Mouse (Mus musculus) heart, embryonic 16.5 days (tissue): ENCODE results near the gene Slirp. TPM values are rescaled to one million over a fixed set of nuclear protein-coding genes. Genes with fewer than 3 reads are reported as not detected.

Source experiments
- ATAC-seq: fragments of 200-750 bp; cut with Nextera tagmentation; replicated peaks from 2 replicates; pipeline ENCODE4 v1.8.0; 2017; ENCODE audit warnings: moderate number of reproducible peaks; ENCODE audit not compliant: insufficient read depth, low FRiP score; ENCODE audit errors: extremely low read depth
- H3K27ac ChIP-seq: fragments of 300-500 bp; sonication (generic); 2 replicates; pipeline ENCODE4 v1.5.1; 2014; ENCODE audit warnings: mild to moderate bottlenecking, low read length, control low read depth, moderate library complexity
- H3K27me3 ChIP-seq: fragments of 300-500 bp; sonication (generic); 2 replicates; pipeline ENCODE4 v1.6.1; 2014; ENCODE audit warnings: low read length, mixed read lengths; ENCODE audit not compliant: control insufficient read depth, insufficient read depth
- H3K36me3 ChIP-seq: fragments of 300-500 bp; sonication (generic); 2 replicates; pipeline ENCODE4 v1.6.1; 2014; ENCODE audit not compliant: control insufficient read depth, insufficient read depth
- H3K4me1 ChIP-seq: fragments of 300-500 bp; sonication (generic); 2 replicates; pipeline ENCODE4 v1.6.1; 2014; ENCODE audit warnings: low read length, mixed read lengths; ENCODE audit not compliant: control insufficient read depth, insufficient read depth
- H3K4me2 ChIP-seq: fragments of 300-500 bp; sonication (generic); 2 replicates; pipeline ENCODE4 v1.6.1; 2014; ENCODE audit warnings: low read depth, mild to moderate bottlenecking, control low read depth, low read length
- H3K4me3 ChIP-seq: fragments of 300-500 bp; sonication (generic); 2 replicates; pipeline ENCODE4 v1.5.1; 2014; ENCODE audit warnings: mild to moderate bottlenecking, control low read depth, low read length
- H3K9ac ChIP-seq: fragments of 300-500 bp; sonication (generic); 2 replicates; pipeline ENCODE4 v1.6.1; 2014; ENCODE audit warnings: low read length, control low read depth
- H3K9me3 ChIP-seq: fragments of 300-500 bp; sonication (generic); replicated peaks from 2 replicates; pipeline ENCODE4 v1.6.1; 2016; ENCODE audit warnings: low read length; ENCODE audit not compliant: control insufficient read depth
- WGBS: fragments of 180-500 bp; shearing (Covaris S2); extraction: QIAGEN DNeasy Blood & Tissue Kit; methylation state at CpG from one replicate; pipeline ENCODE4 v1.1.7; 2014; 5-methylcytosine and 5-hydroxymethylcytosine counted together
- polyA plus RNA-seq: library from polyadenylated mRNA; unstranded; fragments of >200 nt; fragmentation: Nextera tagmentation; extraction: Ambion mirVana; gene quantifications from 2 replicates; pipeline ENCODE4 v1.2.1, GENCODE M21; 2015

Gene Slirp
- polyA plus RNA-seq, 1 experiment from 2014 or later, result 223 TPM

DNA sequence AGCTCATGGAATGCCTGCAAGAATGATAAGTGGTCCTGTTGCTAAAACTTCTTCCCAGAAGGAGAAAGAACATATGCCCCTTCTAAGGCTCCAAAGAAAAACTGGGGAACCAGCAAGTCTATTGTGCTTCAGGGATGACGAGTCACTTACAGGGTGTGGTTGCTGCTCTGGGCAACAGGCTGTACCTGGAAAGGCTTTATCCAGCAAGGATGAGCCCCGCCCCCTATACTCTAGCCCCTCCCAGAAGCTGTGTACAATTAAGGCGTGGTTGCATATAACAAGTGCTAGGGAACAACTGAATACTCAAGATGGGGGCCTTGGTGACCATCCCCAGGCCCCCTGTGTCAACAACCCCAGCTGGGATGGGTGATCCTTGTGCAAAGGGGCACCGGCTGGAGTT, 34.6 kb upstream of the Slirp start:
- no peak for ATAC-seq
- Histone ChIP-seq H3K9ac (no peak overlapping the region), H3K36me3 (no peaks in the 10 kb centered on the region), H3K9me3 (no peaks in the 10 kb centered on the region), H3K27ac (no peak overlapping the region), H3K27me3 (no peaks in the 10 kb centered on the region), H3K4me1 (peaks cover 20% of the 10 kb centered on the region), H3K4me2 (no peak overlapping the region), H3K4me3 (no peak overlapping the region)
- 87% methylated on average over 4 of the region's 4 CpGs for WGBS

DNA sequence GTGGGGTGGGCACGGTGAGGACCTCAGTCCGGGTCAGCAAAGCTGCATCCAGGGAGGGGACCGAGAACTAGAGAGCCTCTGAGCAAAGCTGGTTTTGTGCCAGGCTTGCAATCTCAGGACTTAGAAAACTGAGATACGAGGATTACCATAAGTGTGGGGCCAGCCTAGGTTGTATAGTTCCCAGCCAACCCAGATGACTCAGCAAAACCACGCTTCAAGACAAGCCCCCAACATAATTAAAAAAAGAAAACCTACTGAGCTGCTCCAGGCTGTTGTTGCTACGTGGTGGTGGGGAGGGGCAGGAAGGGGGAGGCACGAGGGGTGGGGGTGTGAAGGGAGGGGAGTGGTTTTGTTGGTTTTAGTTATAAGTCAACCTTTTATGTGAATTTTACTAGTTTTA, 32.7 kb upstream of the Slirp start:
- peak; percentile 33 for ATAC-seq
- Histone ChIP-seq H3K36me3 (no peaks in the 10 kb centered on the region), H3K4me2 (peak overlapping the region; percentile 45), H3K4me3 (peak overlapping the region; percentile 6; the same call in 1 of the 2 replicates), H3K9ac (no peak overlapping the region), H3K4me1 (peaks cover 20% of the 10 kb centered on the region), H3K27ac (peak overlapping the region; percentile 23), H3K27me3 (no peaks in the 10 kb centered on the region), H3K9me3 (no peaks in the 10 kb centered on the region)
- WGBS, result 13% methylated on average over 7 of the region's 7 CpGs

DNA sequence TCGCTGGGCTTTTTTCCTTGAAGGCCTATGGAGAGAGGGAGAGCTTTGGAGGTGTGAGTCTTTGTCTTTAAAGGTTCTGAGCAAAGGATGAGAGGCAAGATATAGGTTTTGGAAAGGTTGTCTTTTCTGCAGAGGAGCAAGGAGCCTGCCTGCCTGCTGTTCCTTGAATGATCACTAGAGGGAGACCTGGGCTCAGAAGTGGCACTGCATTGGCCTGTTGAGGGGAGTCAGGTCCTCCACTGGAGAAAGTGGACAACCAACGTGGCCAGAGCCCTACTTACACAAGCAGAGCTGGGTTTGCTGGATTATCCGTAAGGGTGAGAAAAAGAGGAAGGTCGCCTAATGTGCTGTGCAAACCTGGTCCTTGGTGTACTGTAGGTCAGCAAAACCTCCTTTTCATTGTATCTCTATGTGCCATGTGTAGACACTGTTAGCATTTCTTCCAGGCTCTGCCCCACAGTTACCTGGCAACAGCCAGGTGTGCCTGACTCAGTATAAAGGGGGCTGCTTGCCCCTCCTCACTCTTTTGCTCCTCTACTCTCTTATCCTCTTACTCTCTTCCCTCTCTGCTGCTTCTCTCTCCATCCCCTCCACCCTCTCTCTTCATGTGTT, 30.4 kb upstream of the Slirp start:
- no peaks in the 10 kb centered on the region for H3K36me3 ChIP-seq
- no peaks in the 10 kb centered on the region for H3K27me3 ChIP-seq
- no peak overlapping the region for H3K4me3 ChIP-seq
- WGBS, result 12% methylated on average over 4 of the region's 4 CpGs
- no peak overlapping the region for H3K4me2 ChIP-seq
- H3K27ac ChIP-seq, result no peak overlapping the region
- peaks cover 13% of the 10 kb centered on the region for H3K4me1 ChIP-seq
- H3K9me3 ChIP-seq, result no peaks in the 10 kb centered on the region
- no peak overlapping the region for H3K9ac ChIP-seq
- 0 out of 2 replicates have a peak, but pooled peaks have one; percentile 35 for ATAC-seq

DNA sequence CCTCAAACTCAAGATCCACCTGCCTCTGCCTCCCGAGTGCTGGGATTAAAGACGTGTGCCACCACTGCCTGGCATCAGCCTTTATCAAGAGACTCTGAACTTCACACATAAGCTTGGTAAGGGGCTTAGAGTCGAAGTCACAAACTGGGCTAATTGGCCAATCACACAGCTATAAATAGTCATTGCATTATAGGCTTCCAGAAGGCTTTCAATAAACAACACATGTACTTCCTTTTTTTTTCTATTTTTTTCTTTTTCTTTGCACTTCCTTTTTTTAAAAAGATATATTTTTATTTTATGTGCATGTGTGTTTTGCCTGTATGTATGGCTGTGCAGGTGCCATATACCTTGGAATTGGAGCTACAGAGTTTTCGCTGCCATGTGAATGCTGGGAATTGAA, 28.3 kb upstream of the Slirp start:
- no peaks in the 10 kb centered on the region for H3K27me3 ChIP-seq
- H3K4me1 ChIP-seq, result peaks cover 14% of the 10 kb centered on the region
- ATAC-seq, result no peak
- 67% methylated on average over 4 of the region's 4 CpGs for WGBS
- H3K4me2 ChIP-seq, result no peak overlapping the region
- H3K9me3 ChIP-seq, result no peaks in the 10 kb centered on the region
- H3K9ac ChIP-seq, result no peak overlapping the region
- H3K36me3 ChIP-seq, result no peaks in the 10 kb centered on the region
- H3K4me3 ChIP-seq, result no peak overlapping the region
- H3K27ac ChIP-seq, result no peak overlapping the region

DNA sequence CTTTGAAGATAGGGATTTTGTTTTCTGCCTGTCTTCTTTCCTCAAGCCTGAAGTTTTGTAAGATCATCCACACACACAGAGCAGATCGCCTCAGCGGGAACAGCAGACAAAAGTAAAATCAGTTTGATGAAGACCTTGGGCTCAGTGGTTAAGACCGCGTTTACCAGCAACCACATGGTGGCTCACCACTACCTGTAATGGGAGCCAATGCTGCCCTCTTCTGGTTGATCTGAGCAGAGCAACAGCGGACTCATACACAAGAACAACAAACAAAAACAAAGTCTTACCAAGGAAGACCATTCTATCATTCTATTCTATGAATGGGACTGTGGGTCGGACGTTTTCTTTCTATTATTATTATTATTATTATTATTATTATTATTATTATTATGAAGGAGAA, 27.0 kb upstream of the Slirp start:
- Histone ChIP-seq H3K27ac (no peak overlapping the region), H3K9me3 (no peaks in the 10 kb centered on the region), H3K4me2 (no peak overlapping the region), H3K4me1 (peaks cover 4% of the 10 kb centered on the region), H3K9ac (no peak overlapping the region), H3K36me3 (no peaks in the 10 kb centered on the region), H3K4me3 (no peak overlapping the region), H3K27me3 (no peaks in the 10 kb centered on the region)
- ATAC-seq, result no peak
- WGBS, result 30% methylated on average over 7 of the region's 7 CpGs

DNA sequence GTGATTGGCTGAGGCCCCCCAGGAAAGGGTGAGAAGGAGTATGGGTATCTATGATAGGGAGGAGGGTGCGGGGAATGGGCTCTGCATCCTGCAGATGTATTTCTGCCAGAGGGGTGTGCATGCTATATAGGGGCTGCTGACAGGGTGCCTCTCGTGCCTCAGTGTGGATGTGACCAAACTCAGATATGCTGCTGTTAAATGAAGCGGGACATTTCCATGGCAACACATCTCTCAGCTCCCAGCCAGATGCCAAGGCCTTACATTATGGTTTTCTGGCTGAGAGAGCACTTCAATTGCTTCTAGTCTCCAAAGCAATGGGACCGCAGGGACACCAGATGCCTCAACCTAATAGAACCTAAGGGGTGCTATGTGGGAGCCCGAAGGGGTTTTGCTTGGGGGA, 24.8 kb upstream of the Slirp start:
- Histone ChIP-seq H3K27ac (no peak overlapping the region), H3K4me1 (peaks cover 3% of the 10 kb centered on the region; the same call in 1 of the 2 replicates), H3K9ac (no peak overlapping the region), H3K27me3 (no peaks in the 10 kb centered on the region), H3K4me2 (no peak overlapping the region), H3K36me3 (peaks cover 12% of the 10 kb centered on the region), H3K9me3 (no peaks in the 10 kb centered on the region), H3K4me3 (no peak overlapping the region)
- no peak for ATAC-seq
- WGBS, result 70% methylated on average over 5 of the region's 5 CpGs

DNA sequence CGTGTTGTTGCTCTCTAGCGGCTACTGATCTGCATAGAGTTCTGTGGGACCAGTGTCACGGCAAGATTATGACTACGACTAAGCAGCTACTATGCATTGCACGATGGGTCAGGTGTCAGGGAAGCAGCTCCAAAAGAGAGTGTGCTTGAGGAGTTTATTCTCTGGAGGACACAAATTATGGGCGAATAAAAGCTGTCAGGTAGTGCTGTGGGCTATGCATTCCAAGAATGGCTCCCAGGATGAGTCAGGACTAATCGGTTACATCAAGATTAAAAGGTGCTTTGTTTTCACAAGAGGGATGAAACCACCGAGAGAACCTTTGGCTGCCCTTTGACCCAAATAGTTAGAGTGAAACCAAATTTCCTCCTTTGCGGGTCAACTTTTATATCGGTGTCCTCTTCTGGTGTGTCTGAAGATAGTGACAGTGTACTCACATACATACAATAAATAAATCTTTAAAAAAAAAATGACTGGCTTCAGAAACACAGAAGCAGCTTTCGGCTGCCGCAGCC, 23.7 kb upstream of the Slirp start:
- Histone ChIP-seq H3K36me3 (peaks cover 12% of the 10 kb centered on the region), H3K27me3 (no peaks in the 10 kb centered on the region), H3K27ac (no peak overlapping the region), H3K4me3 (no peak overlapping the region), H3K4me2 (no peak overlapping the region), H3K9me3 (no peaks in the 10 kb centered on the region), H3K4me1 (peaks cover 3% of the 10 kb centered on the region; the same call in 1 of the 2 replicates), H3K9ac (no peak overlapping the region)
- no peak for ATAC-seq
- 64% methylated on average over 12 of the region's 12 CpGs for WGBS

DNA sequence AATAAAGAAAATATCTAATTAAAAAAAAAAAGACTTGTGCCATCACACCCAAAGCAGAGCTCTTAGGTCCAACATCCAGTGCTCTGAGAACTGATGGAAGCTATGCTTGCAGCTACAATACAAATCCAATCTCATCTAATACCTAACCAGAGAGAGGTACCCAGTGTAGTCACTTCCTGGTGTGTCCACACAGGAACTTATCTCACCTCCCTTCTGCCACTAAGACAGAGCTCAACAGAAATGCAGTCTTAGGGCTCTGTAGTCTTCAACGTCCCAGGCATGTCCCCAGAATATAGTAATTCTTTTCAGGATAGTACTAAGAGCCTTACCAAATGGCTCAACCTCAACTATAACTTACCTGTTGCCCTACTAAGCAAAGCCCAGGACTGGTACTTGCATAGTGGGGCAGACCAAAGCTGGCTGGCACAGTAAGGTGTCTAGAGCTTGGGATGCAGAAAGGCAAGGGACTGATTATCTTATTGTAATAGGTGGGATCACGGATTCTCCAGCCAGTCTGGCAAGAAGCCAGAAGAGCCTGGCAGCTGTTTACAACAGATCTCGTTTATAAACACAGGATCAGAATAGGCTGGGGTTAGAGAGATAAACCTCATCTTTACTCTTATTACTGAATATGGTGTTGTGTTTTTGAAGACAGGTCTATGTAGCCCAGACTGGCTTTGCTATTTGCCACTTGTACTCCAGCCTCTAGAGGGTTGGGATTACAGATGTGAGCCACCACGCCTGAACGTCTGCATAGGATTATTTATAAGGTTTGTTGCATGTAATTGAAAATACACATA, 21.8 kb upstream of the Slirp start:
- no peak overlapping the region for H3K4me3 ChIP-seq
- H3K27ac ChIP-seq, result no peak overlapping the region
- no peaks in the 10 kb centered on the region for H3K27me3 ChIP-seq
- no peak for ATAC-seq
- no peak overlapping the region for H3K9ac ChIP-seq
- H3K4me1 ChIP-seq, result peaks cover 3% of the 10 kb centered on the region; the same call in 1 of the 2 replicates
- peaks cover 22% of the 10 kb centered on the region for H3K36me3 ChIP-seq
- H3K4me2 ChIP-seq, result no peak overlapping the region
- WGBS, result 58% methylated on average over 5 of the region's 5 CpGs
- no peaks in the 10 kb centered on the region for H3K9me3 ChIP-seq

DNA sequence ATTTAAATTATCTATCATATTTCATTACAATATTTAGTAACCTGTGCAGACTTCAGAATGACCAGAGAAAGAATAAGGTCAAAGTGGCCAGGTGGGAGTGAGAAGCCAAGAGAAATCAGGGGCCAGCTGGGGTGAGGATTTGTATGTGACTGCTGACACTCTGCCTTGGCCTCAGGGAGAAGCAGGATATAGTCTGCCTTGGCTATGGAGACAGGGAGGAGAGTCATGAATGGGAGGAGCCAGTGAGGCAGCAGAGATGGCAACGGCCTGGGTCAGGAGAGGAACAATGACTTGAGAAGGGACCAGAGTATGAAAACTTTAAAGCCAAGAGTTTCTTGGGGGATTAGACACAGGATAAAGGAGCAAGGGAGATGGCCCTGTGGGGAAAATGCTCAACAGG, 20.0 kb upstream of the Slirp start:
- ATAC-seq, result no peak
- H3K27ac ChIP-seq, result no peak overlapping the region
- H3K4me3 ChIP-seq, result no peak overlapping the region
- no peak overlapping the region for H3K9ac ChIP-seq
- no peaks in the 10 kb centered on the region for H3K9me3 ChIP-seq
- peaks cover 38% of the 10 kb centered on the region for H3K36me3 ChIP-seq
- no peak overlapping the region for H3K4me2 ChIP-seq
- H3K4me1 ChIP-seq, result peaks cover 3% of the 10 kb centered on the region; the same call in 1 of the 2 replicates
- H3K27me3 ChIP-seq, result no peaks in the 10 kb centered on the region
- WGBS, result 25% methylated on average over 1 of the region's 1 CpGs
